Mouse (Mus musculus) c-Kit-positive CD71-negative TER-119-negative erythroid progenitor cells, embryonic 14.5 days (primary cell): ENCODE data around the gene Trpc6.

ENCODE experiments used
- DNase-seq: peaks from one replicate; pipeline ENCODE4 v3.0.0-alpha.2; 2013; ENCODE audit warnings: low read depth

The Trpc6 gene

GRCm38 (mm10) chr9:8544041-8544794, at the start of gene Trpc6:
TSS of gene Trpc6 (plus strand) at chr9:8544142.
- no peak for DNase-seq

DNA sequence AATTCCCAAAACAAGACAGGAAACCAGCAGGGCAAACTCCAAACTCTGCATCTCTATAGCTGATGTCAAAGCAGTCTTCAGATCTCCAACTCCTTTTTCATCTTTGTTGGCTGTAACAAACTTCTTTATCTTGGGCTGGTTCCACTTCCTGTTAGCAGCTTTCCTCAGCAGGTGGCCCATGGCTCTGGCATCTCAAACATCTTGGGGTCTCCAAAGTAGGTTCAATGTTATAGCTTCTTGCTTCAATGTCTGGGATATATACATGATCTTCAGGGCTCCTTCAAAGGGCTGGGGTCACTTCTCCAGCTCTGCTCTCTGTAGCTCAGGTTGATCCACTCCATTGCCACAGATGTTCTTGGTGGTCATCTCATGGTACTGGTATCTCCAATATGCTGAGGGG, 23.0 kb upstream of the Trpc6 start:
- no peak for DNase-seq

DNA sequence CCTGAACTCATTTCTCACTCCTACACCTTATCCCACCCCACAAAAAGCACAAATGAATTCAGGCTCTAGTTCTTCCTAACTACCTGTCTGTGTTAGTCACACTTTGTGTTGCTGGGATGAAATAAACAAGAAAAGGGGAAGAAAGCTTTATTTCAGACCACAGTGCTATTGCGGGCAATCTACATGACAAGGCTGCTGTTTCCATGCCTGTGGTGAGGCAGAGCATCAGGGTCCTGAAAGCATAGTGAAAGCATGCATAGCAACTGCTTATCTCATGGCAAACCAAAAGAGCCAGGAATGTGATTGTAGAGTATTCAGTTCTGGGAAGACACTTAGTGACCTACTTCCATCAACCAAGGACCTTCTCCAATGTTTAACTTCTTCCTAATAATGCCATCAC, 10.3 kb upstream of the Trpc6 start:
- DNase-seq, result no peak

- DNase-seq, result no peak
Measured at GRCm38 (mm10) chr9:8545236-8545635, 1.3 kb downstream of the Trpc6 start.

DNA sequence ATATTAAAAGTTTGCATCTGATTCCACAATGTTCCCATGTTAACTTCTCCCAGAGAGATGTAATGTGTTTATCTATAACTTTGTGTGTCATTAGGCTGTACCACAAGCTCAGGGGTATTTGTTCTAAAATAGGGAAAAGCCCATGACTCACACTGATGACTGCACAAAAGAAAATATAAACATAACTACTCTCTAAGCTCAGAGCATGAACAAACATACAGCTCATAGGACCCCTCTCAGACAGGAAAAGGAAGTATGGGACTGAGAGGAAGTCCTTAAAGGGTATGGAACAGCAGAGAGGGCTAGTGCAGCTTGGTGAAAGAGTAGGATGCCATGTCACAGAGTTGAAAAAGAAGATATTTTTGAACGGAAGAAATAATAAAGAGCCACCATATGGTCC, 14.6 kb downstream of the Trpc6 start:
- no peak for DNase-seq

GRCm38 (mm10) chr9:8592618-8593017, 48.7 kb downstream of the Trpc6 start:
- DNase-seq, result no peak

DNA sequence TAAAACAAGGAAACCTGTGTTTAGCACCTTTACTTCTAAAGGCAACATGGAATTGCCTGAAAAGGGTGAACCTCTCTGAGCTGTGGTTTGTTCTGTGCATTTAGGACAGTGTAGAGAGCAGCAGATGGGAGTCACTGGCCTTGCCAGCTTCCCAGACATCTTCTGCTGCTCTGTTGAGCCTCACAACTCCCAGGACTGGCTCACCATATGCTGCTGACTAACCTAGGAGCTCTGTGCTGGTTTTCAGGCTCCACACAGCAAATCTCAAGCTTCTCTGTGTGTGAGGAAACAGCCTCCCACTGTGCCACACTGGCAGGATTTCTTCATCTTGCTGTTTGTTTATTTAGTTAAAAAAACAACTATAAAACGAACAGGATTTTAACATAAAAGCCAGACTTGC, 53.1 kb downstream of the Trpc6 start:
- DNase-seq, result no peak

GRCm38 (mm10) chr9:8606816-8607491, 63.0 kb downstream of the Trpc6 start:
- no peak for DNase-seq

DNA sequence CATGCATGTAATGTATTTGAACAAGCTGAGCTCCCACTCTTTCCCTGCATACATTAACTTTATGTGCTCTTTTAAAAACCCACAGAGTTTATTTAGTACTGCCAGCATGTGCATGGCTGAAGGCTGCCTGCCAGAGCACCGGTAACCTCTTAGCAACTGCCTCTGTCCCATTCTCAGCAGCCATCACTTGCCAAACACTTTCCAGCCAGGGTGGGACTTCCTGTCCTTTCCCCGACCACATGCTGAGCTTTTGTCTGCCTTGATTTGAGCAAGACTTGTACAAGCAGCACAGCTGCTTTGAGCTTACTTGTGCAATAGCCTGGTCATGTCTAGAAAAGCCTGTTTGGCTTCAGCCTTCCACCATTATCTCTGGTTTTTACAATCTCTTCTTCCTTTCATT, 90.4 kb downstream of the Trpc6 start:
- no peak for DNase-seq

- DNase-seq, result no peak
Measured at GRCm38 (mm10) chr9:8643453-8643852, 99.5 kb downstream of the Trpc6 start.

DNA sequence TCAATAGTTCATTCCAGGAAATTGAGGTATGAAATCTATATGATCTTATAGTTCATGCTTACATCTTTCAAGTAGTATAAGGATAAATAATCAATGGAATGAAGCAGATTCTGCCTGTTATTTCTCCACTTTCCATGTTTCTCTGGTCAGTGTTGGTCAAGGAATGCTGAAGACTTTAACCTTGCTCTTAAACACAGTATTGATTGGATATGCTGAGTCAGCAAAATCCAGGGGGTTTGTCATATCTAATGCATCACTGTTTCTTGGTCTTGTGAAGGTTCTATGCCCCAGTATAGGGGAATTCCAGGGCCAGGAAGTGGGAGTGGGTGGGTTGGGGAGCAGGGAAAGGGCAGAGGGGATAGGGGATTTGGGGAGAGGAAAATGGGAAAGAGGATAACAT, 111.4 kb downstream of the Trpc6 start:
- no peak for DNase-seq

- DNase-seq, result no peak
Measured at GRCm38 (mm10) chr9:8672944-8673343, 129.0 kb downstream of the Trpc6 start.

- DNase-seq, result no peak
Measured at GRCm38 (mm10) chr9:8676607-8677006, 132.7 kb downstream of the Trpc6 start.

DNA sequence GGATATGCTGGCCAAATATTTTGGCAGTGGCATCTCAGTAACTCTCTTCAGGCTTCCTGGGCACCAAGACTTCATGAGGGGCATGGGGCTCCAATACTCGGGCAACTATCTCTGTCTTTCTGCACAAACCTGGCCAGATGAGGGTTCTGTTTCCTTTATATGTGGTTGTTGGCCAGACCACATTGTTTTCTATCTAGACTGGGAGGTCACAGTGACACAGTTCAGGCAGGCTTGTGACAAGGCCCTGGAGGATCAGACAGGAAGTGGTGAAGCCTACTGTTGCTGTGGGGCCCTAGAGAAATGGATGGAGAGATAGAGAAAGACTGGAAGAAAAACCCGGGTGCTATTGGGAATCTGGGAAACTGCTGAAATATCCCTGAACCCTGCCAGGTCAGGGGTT, 149.2 kb downstream of the Trpc6 start:
- no peak for DNase-seq

DNA sequence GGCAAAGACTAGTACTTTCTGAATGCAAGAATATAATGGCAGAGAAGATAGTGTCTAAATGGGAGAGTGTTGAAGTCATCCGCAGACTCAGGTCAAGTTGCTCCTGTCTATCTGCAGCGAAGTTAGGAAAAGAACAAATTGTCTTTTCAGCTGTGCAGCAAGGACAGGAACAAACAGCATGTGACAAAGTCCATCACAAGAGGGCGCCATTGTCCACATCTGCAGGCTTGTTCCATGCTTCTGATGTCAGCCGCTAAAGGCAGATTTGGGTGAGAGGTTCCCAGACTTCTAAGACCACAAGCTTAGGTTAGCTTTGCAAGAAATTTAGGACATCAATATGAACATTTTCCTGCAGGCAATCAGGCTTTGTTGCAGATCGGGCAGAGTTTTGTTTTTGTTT, 156.7 kb downstream of the Trpc6 start:
- DNase-seq, result peak; percentile 51

- DNase-seq, result no peak
Measured at GRCm38 (mm10) chr9:8703516-8703915, 159.6 kb downstream of the Trpc6 start.

GRCm38 (mm10) chr9:8703956-8704355, 160.0 kb downstream of the Trpc6 start:
- no peak for DNase-seq

- DNase-seq, result no peak
Measured at GRCm38 (mm10) chr9:8710052-8710739, 166.3 kb downstream of the Trpc6 start.

GRCm38 (mm10) chr9:8719017-8719416, 175.1 kb downstream of the Trpc6 start:
- DNase-seq, result no peak

DNA sequence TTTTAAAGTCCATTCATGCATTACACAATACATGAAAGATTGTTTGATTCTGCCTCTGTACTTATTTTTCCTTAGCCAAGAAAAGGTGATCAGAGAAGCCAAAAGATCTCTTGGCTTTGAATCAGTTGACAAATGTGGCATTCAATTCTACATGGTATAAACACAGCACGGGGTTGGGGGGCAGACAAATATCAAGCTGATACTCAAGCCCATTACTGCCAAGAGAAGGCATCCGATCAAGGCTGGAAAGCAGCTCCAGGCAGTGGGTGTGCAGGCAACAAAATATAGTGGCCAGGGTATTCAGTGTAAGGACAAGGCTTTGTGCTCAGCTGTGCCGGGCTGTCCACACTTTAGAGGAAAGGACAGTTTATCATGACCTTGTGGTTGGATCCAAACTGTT, 185.1 kb downstream of the Trpc6 start:
- no peak for DNase-seq
